Mouse (Mus musculus) testis, adult 2 months (tissue): Measurements from ENCODE around the gene Timm17a. TPM values are rescaled to one million over a fixed set of nuclear protein-coding genes. Genes with fewer than 3 reads are reported as not detected.
A peak's percentile ranks its signal among the peaks of the same experiment; 100 is the strongest.

Experiments used
- H3K27ac ChIP-seq: fragments of 200-500 bp; 2 replicates; pipeline ENCODE4 v1.5.1; 2012; ENCODE audit warnings: low read depth, low read length; ENCODE audit not compliant: control insufficient read depth, insufficient read depth
- H3K27me3 ChIP-seq: fragments of 200-500 bp; 2 replicates; pipeline ENCODE4 v1.6.1; 2012; ENCODE audit warnings: mild to moderate bottlenecking, low read length, moderate library complexity; ENCODE audit not compliant: control insufficient read depth, insufficient read depth
- H3K36me3 ChIP-seq: fragments of 200-500 bp; 2 replicates; pipeline ENCODE4 v1.6.1; 2012; ENCODE audit warnings: mild to moderate bottlenecking, low read length; ENCODE audit not compliant: control insufficient read depth, insufficient read depth
- H3K4me1 ChIP-seq: fragments of 200-500 bp; 2 replicates; pipeline ENCODE4 v1.6.1; 2012; ENCODE audit warnings: low read length; ENCODE audit not compliant: control insufficient read depth, insufficient read depth
- H3K4me3 ChIP-seq: fragments of 200-500 bp; 2 replicates; pipeline ENCODE4 v1.5.1; 2012; ENCODE audit warnings: low read depth, mild to moderate bottlenecking, low read length, moderate library complexity, mixed read lengths; ENCODE audit not compliant: control insufficient read depth
- CTCF ChIP-seq: fragments of 200-500 bp; IDR thresholded peaks from 2 replicates; pipeline ENCODE4 v1.5.1; 2012; ENCODE audit warnings: low read depth, mild to moderate bottlenecking, inconsistent platforms, low read length, moderate library complexity; ENCODE audit not compliant: control insufficient read depth, insufficient read depth, insufficient replicate concordance
- POLR2A ChIP-seq: fragments of 200-500 bp; IDR thresholded peaks from 2 replicates; pipeline ENCODE4 v1.6.1; 2012; ENCODE audit warnings: low read depth, mild to moderate bottlenecking, inconsistent platforms, low read length, moderate library complexity; ENCODE audit not compliant: control insufficient read depth
- polyA plus RNA-seq: library from polyadenylated mRNA; depleted of rRNA; stranded (reverse); fragments of >200 nt; gene quantifications from 2 replicates; pipeline ENCODE4 v1.2.3, GENCODE M21; 2012

The Timm17a gene
- polyA plus RNA-seq, 1 experiment = 69.1 TPM

DNA sequence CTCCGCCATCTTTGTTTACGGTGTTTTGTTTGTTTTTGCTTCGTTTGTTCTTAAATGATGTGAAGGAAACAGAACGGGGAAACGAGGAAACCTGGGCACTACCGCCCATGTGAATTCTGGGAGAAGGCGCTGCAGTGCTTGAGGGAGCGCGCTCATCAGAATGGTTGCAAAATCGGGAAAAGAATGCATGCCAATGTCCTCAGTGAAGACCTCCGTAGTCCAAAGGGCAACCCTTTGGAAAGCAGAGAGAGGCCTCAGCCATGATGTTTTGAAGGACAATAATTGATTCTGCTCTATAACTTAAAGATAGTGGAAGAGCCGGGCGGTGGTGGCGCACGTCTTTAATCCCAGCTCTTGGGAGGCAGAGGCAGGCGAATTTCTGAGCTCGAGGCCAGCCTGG, 31.7 kb downstream of the Timm17a start:
- peaks cover 14% of the 10 kb centered on the region for H3K4me1 ChIP-seq
- no peak overlapping the region for H3K27ac ChIP-seq
- no peaks in the 10 kb centered on the region for H3K36me3 ChIP-seq
- peaks cover 2% of the 10 kb centered on the region for H3K27me3 ChIP-seq
- no peak overlapping the region; the same call in 1 of the 2 replicates for H3K4me3 ChIP-seq
- TF ChIP-seq POLR2A (no peak), CTCF (no peak)

DNA sequence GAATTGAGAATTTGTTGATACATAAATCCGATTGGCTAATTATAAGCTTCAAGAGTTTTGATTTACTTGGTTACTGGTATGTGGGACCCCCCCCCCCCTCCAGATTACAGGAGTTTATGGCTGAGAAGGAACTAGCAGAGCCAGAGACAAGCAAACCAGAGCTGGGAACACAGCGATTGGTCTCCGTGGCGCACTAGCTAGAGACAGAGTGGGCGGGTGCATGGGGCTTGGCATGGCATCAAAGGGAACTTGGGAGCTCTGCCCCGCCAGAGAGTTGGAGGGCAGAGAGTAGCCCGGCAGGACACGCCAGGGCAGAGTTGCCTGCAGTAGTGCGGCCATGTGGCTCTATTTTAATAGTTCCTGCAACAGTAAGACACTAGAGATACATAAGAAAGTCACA, 32.9 kb downstream of the Timm17a start:
- Histone ChIP-seq H3K36me3 (no peaks in the 10 kb centered on the region), H3K4me3 (no peak overlapping the region), H3K27me3 (peaks cover 2% of the 10 kb centered on the region), H3K27ac (no peak overlapping the region), H3K4me1 (peaks cover 14% of the 10 kb centered on the region)
- TF ChIP-seq CTCF (no peak), POLR2A (0 out of 2 replicates have a peak, but pooled peaks have one; percentile 28)

DNA sequence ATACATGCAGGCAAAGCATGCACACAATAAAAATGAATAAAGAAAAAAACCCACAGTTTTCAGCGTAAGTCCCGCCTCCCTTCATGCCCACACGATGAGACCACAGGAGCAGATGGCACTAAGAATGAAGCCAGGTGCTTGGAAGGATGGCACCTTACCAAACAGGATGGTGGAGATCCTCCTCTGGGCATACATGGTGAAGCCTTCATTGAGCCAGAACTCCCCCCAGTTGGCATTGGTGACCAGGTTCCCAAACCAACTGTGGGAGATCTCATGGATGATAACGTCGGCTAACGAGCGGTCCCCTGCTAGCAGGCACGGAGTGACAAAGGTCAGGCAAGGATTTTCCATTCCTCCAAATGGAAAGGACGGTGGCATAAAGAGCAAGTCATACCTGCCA, 42.2 kb downstream of the Timm17a start:
- Histone ChIP-seq H3K4me3 (no peak overlapping the region), H3K27ac (no peak overlapping the region), H3K27me3 (no peaks in the 10 kb centered on the region), H3K4me1 (no peaks in the 10 kb centered on the region), H3K36me3 (no peaks in the 10 kb centered on the region)
- TF ChIP-seq CTCF = no peak
- TF ChIP-seq POLR2A = no peak

DNA sequence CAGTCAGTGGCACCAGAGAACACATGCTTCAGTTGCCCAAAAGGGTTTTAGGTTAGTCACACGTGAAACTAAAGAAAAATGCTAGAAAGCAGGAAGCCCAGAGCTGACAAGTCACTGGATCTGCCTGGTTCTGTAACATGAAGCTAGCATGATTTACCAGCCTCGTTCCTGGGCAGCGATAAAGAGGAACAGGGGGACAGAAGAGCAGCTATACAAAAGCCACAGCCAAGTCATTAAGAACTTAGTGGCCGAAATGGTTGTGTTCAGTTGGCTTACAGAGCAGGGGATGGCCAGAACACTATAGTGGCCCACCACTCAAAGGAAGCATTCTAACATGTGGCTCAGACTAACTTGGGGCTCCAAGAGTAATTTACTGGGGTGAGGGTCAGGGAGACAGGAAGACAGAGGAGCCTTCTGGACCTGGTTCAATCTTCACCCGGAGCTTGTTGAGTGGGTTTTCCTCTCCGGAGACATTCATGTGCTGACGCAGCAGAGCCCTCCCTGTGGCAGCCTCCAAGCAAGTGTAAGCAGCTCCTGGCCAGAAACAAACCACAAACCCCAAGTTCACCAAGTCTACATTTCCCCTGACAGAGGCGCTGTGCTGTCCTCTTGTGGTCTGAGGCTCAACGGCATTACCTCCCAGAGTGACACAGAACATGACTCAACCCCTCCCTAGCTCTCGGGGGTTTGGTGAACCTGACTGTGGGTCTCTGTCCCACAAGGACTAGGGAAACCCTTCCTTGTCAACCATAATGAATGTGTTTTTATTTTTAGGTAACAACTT, 45.7 kb downstream of the Timm17a start:
- Histone ChIP-seq H3K4me1 (no peaks in the 10 kb centered on the region), H3K27ac (no peak overlapping the region), H3K36me3 (no peaks in the 10 kb centered on the region), H3K4me3 (no peak overlapping the region), H3K27me3 (no peaks in the 10 kb centered on the region)
- TF ChIP-seq POLR2A = no peak
- no peak for TF ChIP-seq CTCF

DNA sequence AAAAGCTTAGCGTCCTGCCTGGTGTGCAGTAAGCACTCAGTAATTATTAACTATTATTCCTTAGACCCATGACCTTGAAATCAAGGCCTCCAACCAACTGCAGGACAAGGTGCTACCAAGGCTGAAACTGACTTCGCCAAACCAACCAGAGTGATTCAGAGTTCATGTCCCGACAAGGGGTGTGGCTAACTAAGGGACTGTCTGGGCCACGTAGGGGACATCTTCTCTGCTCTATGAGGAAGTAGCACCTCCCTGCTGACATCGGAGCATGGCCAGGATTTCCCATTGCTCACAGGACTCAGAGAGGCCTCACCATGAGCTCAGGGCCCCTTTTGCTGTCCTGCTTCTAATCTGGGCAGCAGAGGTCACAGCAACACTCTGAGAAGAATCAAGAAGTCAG, 47.7 kb downstream of the Timm17a start:
- H3K27me3 ChIP-seq = no peaks in the 10 kb centered on the region
- H3K27ac ChIP-seq = no peak overlapping the region
- TF ChIP-seq POLR2A = no peak
- TF ChIP-seq CTCF = no peak
- H3K4me3 ChIP-seq = no peak overlapping the region
- H3K36me3 ChIP-seq = no peaks in the 10 kb centered on the region
- no peaks in the 10 kb centered on the region for H3K4me1 ChIP-seq

DNA sequence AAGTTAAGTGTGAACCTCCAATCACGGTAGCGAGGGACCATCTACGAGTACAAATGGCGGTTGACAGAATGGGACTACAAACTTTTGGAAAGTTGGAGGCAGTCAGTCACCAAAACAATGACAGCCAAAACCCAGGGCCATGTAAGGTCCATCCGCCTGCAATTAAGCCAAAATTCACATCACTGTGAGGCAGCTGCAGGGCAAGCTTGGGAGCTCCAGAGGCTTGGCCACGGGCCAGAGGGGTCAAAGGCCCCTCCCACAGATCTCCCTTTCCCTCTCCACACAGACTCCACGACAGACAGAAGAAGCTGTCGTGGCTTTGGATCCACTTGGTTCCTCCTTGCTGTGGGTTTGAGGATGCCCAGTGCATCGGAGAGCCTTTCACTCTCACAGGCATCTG, 50.3 kb downstream of the Timm17a start:
- Histone ChIP-seq H3K4me1 (peaks cover 7% of the 10 kb centered on the region), H3K4me3 (no peak overlapping the region), H3K36me3 (no peaks in the 10 kb centered on the region), H3K27ac (no peak overlapping the region), H3K27me3 (no peaks in the 10 kb centered on the region)
- TF ChIP-seq POLR2A (no peak), CTCF (no peak)

DNA sequence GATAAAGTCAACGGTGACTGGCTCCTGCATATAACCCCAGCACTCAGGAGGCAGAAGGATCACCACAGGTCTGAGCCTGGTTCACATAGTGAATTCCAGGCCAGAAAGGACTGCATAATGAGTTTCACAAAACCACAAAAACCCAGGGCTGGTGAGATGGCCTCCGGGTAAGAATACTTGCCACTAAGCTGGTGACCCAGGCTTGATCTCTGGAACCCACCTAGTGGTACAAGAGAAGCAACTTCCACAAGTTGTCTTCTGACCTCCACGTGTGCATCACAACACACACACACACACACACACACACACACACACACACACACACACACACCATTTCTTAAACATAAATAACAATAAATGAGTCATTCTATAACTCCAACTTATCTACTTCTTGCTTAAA, 51.2 kb downstream of the Timm17a start:
- H3K36me3 ChIP-seq = no peaks in the 10 kb centered on the region

More for the DNA sequence above, 51.2 kb downstream of the Timm17a start:
- TF ChIP-seq CTCF (no peak), POLR2A (no peak)
- H3K27me3 ChIP-seq = no peaks in the 10 kb centered on the region
- no peak overlapping the region for H3K27ac ChIP-seq
- no peak overlapping the region for H3K4me3 ChIP-seq
- H3K4me1 ChIP-seq = peaks cover 10% of the 10 kb centered on the region
